Mouse (Mus musculus) heart, embryonic 12.5 days (tissue): ENCODE measurements around the gene Bod1l. TPM values are rescaled to one million over a fixed set of nuclear protein-coding genes. Genes with fewer than 3 reads are reported as not detected.

ENCODE experiments used
- ATAC-seq: fragments of 200-750 bp; cut with Nextera tagmentation; 2 replicates; pipeline ENCODE4 v1.8.0; 2017; ENCODE audit warnings: moderate TSS enrichment, moderate library complexity; ENCODE audit not compliant: insufficient number of reproducible peaks, low FRiP score
- H3K27ac ChIP-seq: fragments of 300-500 bp; sonication (generic); 2 replicates; pipeline ENCODE4 v1.5.1; 2016; ENCODE audit warnings: mild to moderate bottlenecking, moderate library complexity; ENCODE audit not compliant: poor library complexity, severe bottlenecking
- H3K27me3 ChIP-seq: fragments of 300-500 bp; sonication (generic); replicated peaks from 2 replicates; pipeline ENCODE4 v1.6.1; 2016; ENCODE audit warnings: mild to moderate bottlenecking, moderate library complexity
- H3K36me3 ChIP-seq: fragments of 300-500 bp; sonication (generic); 2 replicates; pipeline ENCODE4 v1.6.1; 2016; ENCODE audit warnings: mild to moderate bottlenecking, moderate library complexity
- H3K4me1 ChIP-seq: fragments of 300-500 bp; sonication (generic); replicated peaks from 2 replicates; pipeline ENCODE4 v1.6.1; 2016; ENCODE audit warnings: mild to moderate bottlenecking
- H3K4me2 ChIP-seq: fragments of 300-500 bp; sonication (generic); 2 replicates; pipeline ENCODE4 v1.6.1; 2016; ENCODE audit warnings: mild to moderate bottlenecking, moderate library complexity
- H3K4me3 ChIP-seq: fragments of 300-500 bp; sonication (generic); 2 replicates; pipeline ENCODE4 v1.5.1; 2016; ENCODE audit warnings: mild to moderate bottlenecking
- H3K9ac ChIP-seq: fragments of 300-500 bp; sonication (generic); 2 replicates; pipeline ENCODE4 v1.6.1; 2016; ENCODE audit warnings: mild to moderate bottlenecking, moderate library complexity
- H3K9me3 ChIP-seq: fragments of 300-500 bp; sonication (generic); replicated peaks from 2 replicates; pipeline ENCODE4 v1.6.1; 2016; ENCODE audit warnings: mild to moderate bottlenecking, moderate library complexity
- WGBS: fragments of 180-500 bp; shearing (Covaris S2); methylation state at CpG from one replicate; pipeline ENCODE4 v1.1.7; 2016; 5-methylcytosine and 5-hydroxymethylcytosine counted together
- polyA plus RNA-seq: library from polyadenylated mRNA; unstranded; fragments of >200 nt; fragmentation: Nextera tagmentation; extraction: Ambion mirVana; gene quantifications from 2 replicates; pipeline ENCODE4 v1.2.1, GENCODE M21; 2016

Bod1l gene
- polyA plus RNA-seq, 1 experiment from 2014 or later: 17.4 TPM

DNA sequence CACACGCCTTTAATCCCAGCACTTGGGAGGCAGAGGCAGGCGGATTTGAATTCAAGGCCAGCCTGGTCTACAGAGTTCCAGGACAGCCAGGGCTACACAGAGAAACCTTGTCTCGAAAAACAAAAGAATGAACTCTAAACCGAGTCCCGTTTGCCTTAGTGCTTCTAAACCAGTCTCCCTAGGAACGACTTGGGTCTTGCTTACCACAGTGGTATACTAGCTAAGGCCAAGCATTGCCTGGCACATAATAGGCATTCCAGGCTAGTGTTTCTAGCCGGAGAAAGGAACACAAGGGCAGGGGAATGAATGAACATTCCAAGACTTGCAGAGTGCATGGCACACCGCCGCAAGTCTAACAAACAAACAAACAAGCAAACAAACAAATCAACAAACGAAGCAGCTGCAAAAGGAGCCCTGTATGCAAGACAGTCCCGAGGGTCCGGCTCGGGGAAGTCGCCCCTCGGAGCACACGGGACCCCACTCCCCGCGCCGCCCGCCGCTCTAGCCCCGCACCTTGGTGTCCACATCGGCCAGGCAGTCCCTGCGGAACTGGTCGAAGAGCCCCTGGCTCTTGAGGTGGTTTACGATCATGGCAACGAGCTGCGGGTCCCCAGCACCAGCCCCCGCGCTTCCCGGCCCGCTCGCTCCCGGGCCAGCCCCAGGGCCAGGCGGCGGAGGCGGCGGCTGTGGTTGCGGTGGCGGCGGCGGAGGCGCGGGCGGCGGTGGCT is 532 bp downstream of the Bod1l start:
- Histone ChIP-seq H3K36me3 (peaks cover 3% of the 10 kb centered on the region; the same call in 1 of the 2 replicates), H3K4me2 (peak overlapping the region; percentile 91), H3K4me3 (peak overlapping the region; percentile 92), H3K4me1 (peaks cover 18% of the 10 kb centered on the region), H3K9me3 (no peaks in the 10 kb centered on the region), H3K27me3 (no peaks in the 10 kb centered on the region), H3K27ac (peak overlapping the region; percentile 26; the same call in 1 of the 2 replicates), H3K9ac (peak overlapping the region; percentile 95)
- WGBS: under 1% methylated on average over 37 of the region's 46 CpGs
- no peak; the same call in 1 of the 2 replicates for ATAC-seq

DNA sequence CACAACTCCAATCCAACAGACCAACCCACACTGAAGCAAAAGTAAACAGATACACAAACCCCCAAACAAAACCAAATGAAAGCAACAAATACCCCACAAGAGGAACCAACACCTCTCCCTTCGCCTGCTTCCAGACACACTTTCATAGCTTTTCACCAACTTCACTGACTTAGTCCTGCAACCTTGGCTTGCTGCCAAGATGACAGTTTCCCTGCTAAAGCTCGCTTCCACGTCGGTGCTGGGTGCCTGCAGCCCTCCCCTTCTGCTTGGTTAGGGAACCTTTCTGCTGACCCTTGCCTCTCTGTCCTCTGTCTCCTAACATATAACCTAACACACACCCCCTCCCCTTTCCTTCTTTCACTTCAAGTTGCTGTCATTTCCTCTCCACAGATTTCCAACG is 1.4 kb downstream of the Bod1l start:
- peaks cover 3% of the 10 kb centered on the region; the same call in 1 of the 2 replicates for H3K36me3 ChIP-seq
- H3K4me2 ChIP-seq: peak overlapping the region; percentile 91
- ATAC-seq: no peak
- WGBS: 7% methylated on average over 5 of the region's 5 CpGs
- H3K9ac ChIP-seq: peak overlapping the region; percentile 95
- no peak overlapping the region for H3K27ac ChIP-seq
- H3K27me3 ChIP-seq: no peaks in the 10 kb centered on the region
- H3K4me3 ChIP-seq: peak overlapping the region; percentile 92
- peaks cover 18% of the 10 kb centered on the region for H3K4me1 ChIP-seq
- H3K9me3 ChIP-seq: no peaks in the 10 kb centered on the region

DNA sequence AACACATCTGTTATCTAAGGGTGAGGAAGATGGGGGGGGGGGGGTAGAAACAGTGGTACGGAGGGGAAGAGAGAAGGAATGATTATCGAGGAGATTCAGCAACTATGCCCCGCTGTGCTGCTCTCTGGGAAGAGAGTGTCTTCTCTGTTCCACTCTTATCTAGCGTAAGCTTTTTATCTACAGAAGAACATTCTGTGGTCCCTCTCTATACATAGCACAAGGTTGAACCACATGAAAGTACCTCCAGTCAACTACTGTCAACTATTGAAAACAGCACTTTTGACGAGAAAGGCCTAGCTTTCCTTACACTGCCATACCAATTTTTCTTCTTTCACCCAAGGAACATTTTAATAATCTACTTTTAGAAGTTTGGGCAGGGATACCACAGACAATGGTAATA is 2.4 kb downstream of the Bod1l start:
- H3K27me3 ChIP-seq: no peaks in the 10 kb centered on the region
- no peak overlapping the region for H3K4me3 ChIP-seq
- H3K9ac ChIP-seq: no peak overlapping the region
- H3K4me1 ChIP-seq: peaks cover 18% of the 10 kb centered on the region
- no peak overlapping the region for H3K4me2 ChIP-seq
- WGBS: 79% methylated on average over 5 of the region's 5 CpGs
- peaks cover 3% of the 10 kb centered on the region; the same call in 1 of the 2 replicates for H3K36me3 ChIP-seq
- no peak overlapping the region for H3K27ac ChIP-seq
- ATAC-seq: no peak
- H3K9me3 ChIP-seq: no peaks in the 10 kb centered on the region

DNA sequence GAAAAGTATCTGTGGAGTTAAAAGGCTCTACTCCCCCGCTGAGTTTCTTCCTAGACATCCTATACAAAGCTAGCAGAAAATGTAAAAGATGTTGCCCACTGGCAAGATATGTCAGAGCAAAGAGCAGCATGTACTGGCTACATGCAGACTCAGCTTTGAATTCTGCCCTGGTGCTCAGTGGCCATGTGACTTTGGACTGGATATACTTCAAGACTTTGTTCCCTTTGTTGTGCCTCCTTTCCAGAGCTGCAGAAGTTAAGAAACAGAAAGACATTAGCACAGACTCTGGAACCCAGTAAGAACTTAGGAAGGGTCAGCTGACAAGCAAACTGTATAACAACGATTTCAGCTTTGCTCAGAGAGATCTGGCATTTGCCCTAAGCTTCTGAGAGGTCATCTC is 14.0 kb downstream of the Bod1l start:
- Histone ChIP-seq H3K27ac (no peak overlapping the region), H3K4me1 (no peaks in the 10 kb centered on the region), H3K9ac (no peak overlapping the region), H3K4me2 (no peak overlapping the region), H3K27me3 (no peaks in the 10 kb centered on the region), H3K4me3 (no peak overlapping the region), H3K36me3 (peaks cover 74% of the 10 kb centered on the region), H3K9me3 (no peaks in the 10 kb centered on the region)
- no peak for ATAC-seq
- 93% methylated on average over 2 of the region's 2 CpGs for WGBS

DNA sequence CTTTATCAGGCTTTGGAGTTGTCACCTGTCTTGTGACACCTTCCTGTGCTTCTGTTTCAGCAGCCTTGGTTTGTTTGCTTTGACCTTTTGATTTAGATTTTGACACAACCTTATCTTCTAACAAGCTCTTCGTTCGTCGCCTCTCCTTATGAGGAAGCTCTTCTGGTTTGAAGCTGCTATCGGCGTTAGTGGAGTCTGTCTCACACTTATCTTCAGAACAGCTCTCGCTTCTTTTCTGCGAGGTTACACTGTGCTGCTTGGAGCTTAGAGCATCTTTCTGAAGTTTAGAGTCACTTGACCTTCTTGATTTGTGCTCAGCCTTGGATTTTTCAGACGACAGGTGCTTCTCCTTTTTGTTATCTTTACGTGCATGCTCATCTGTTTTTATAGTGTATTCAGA is 23.0 kb downstream of the Bod1l start:
- ATAC-seq: no peak
- Histone ChIP-seq H3K9ac (no peak overlapping the region), H3K4me3 (no peak overlapping the region), H3K4me1 (peaks cover 6% of the 10 kb centered on the region; the same call in 1 of the 2 replicates), H3K27ac (no peak overlapping the region), H3K4me2 (no peak overlapping the region), H3K9me3 (no peaks in the 10 kb centered on the region), H3K36me3 (peaks cover 82% of the 10 kb centered on the region), H3K27me3 (no peaks in the 10 kb centered on the region)
- 42% methylated on average over 9 of the region's 9 CpGs for WGBS

DNA sequence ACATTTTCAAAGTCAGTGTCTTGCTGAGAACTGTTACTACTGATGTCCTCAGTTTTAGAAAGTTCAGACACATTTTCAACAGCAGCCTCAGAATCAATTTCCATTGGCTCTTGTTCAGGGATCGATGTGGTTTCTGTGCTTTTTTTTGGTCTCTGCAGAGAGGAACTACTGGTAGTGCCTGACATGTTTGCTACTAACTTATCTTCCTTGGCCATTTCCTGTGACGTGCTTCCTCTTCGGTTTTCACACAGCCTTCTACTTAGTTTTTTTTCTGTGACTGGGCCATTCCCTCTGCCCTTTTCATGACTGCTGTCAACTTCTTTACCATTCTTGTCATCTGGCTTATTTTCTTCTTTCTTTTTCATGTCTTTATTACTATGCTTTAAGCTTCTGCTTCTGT is 23.6 kb downstream of the Bod1l start:
- H3K36me3 ChIP-seq: peaks cover 82% of the 10 kb centered on the region
- H3K4me3 ChIP-seq: no peak overlapping the region
- no peak overlapping the region for H3K9ac ChIP-seq
- no peak for ATAC-seq
- H3K4me2 ChIP-seq: no peak overlapping the region
- H3K9me3 ChIP-seq: no peaks in the 10 kb centered on the region
- no peak overlapping the region for H3K27ac ChIP-seq
- WGBS: 49% methylated on average over 3 of the region's 3 CpGs
- H3K27me3 ChIP-seq: no peaks in the 10 kb centered on the region
- H3K4me1 ChIP-seq: peaks cover 6% of the 10 kb centered on the region; the same call in 1 of the 2 replicates

DNA sequence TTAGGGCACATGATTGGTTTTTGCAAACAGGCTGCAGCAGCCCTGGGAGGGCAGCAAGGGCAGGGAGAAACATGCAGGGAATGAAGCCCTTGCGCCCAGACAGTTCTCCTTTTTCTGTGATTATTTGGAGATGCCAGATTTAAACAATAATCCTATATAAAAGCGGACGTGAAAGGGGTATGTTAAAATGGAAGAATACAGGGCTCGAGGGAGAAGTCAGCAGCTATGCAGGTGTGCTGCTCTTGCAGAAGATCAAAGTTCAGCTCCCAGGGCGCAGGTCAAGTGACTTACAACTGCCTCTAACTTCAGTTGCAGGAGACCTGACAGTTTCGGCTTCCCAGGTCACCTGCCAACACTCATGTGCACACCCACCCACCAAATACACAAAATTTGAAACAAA is 31.6 kb downstream of the Bod1l start:
- peaks cover 59% of the 10 kb centered on the region for H3K36me3 ChIP-seq
- no peak overlapping the region for H3K4me3 ChIP-seq
- no peaks in the 10 kb centered on the region for H3K27me3 ChIP-seq
- no peaks in the 10 kb centered on the region for H3K4me1 ChIP-seq
- WGBS: 89% methylated on average over 6 of the region's 6 CpGs
- H3K27ac ChIP-seq: no peak overlapping the region
- no peaks in the 10 kb centered on the region for H3K9me3 ChIP-seq
- no peak overlapping the region for H3K9ac ChIP-seq
- ATAC-seq: no peak
- H3K4me2 ChIP-seq: no peak overlapping the region

DNA sequence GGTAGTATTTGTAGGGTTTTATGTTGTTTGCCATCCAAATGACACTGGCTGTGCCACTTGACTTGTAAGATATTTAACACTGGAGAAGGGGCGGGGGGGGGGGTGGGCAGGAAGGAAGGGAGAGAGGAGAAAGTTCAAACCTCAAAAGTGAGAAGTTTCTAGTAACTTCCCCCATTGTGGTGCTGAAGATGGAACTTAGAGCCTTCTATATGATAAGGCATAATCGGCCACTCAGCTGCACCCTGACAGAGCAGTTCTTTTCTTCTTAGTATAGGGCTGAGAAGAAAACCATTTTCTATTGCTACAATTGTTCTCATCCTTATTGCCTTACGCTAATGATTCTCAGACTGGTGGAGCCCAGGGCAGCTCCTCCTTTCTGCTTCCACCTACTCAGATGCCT is 32.8 kb downstream of the Bod1l start:
- whole genome bisulfite sequencing: 79% methylated on average over 3 of the region's 3 CpGs
- Histone ChIP-seq H3K4me3 (no peak overlapping the region), H3K4me2 (no peak overlapping the region)

DNA sequence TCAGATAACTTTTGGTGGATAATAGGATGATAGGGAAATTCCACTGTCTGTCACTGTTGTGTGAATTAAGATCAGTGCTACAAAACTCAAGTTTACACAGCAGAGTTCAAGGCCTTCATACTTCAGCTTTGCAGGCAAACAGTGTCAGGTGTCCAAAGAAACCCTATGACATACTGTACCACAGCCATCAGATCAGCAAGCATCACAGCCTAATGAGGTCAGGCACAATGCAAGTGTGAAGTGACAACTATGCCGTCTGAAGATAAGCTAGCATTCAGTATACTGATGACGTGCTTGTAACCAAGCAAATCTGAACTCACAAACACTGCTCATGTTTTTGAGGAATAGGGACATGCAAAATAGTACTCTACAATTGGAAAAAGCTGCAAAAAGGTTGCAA is 36.7 kb downstream of the Bod1l start:
- no peak for ATAC-seq
- no peak overlapping the region for H3K4me3 ChIP-seq
- H3K27me3 ChIP-seq: no peaks in the 10 kb centered on the region
- WGBS: 37% methylated on average over 2 of the region's 2 CpGs
- H3K4me1 ChIP-seq: no peaks in the 10 kb centered on the region; the same call in 1 of the 2 replicates
- H3K9me3 ChIP-seq: no peaks in the 10 kb centered on the region
- H3K9ac ChIP-seq: no peak overlapping the region
- peaks cover 52% of the 10 kb centered on the region for H3K36me3 ChIP-seq
- no peak overlapping the region for H3K4me2 ChIP-seq
- no peak overlapping the region for H3K27ac ChIP-seq

More for the DNA sequence above, 32.8 kb downstream of the Bod1l start:
- H3K9ac ChIP-seq: no peak overlapping the region
- no peaks in the 10 kb centered on the region; the same call in 1 of the 2 replicates for H3K4me1 ChIP-seq
- H3K36me3 ChIP-seq: peaks cover 53% of the 10 kb centered on the region
- no peak for ATAC-seq
- no peak overlapping the region for H3K27ac ChIP-seq
- H3K9me3 ChIP-seq: no peaks in the 10 kb centered on the region
- H3K27me3 ChIP-seq: no peaks in the 10 kb centered on the region

DNA sequence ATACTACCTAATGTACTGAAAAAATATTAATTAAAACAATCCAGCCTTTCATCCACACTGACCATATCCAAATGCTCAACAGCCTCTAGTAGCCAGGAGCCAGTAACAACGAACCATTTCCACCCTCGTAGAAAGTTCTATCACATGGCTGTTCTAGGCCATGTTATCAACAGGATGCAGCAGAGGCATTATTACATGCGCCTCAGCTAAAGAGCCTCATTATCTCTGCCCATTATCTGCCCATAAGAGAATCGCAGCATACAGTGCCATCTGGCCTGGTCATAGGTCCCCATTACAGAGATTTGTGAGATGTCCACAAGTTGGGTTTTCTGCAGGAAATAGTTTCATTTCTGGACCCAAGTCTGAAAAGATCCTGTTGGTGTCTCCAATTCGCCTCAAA is 37.9 kb downstream of the Bod1l start:
- Histone ChIP-seq H3K27me3 (no peaks in the 10 kb centered on the region), H3K9me3 (no peaks in the 10 kb centered on the region), H3K4me2 (no peak overlapping the region), H3K36me3 (peaks cover 41% of the 10 kb centered on the region), H3K4me1 (no peaks in the 10 kb centered on the region; the same call in 1 of the 2 replicates), H3K27ac (no peak overlapping the region), H3K4me3 (no peak overlapping the region), H3K9ac (no peak overlapping the region)
- 59% methylated on average over 5 of the region's 5 CpGs for WGBS
- ATAC-seq: no peak

DNA sequence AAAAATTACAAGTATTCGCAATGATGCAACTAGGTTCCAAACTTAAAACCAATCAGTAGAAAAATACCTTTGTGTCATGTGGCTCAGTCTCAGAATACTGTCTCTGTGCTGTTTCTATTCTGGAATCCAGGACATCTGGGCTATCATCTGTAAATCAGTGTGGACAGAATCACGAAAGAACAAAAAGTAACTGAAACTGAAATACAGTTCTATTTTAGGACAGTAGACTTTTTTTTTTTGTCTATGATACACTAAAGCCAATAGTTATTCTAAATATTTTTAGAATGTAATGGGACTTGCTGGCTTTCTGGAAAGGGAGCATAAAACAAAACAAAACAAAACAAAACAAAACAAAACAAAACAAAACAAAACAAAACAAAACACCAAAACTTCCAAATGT is 39.0 kb downstream of the Bod1l start:
- Histone ChIP-seq H3K9ac (no peak overlapping the region), H3K4me2 (no peak overlapping the region), H3K9me3 (no peaks in the 10 kb centered on the region), H3K36me3 (peaks cover 45% of the 10 kb centered on the region), H3K27me3 (no peaks in the 10 kb centered on the region), H3K4me3 (no peak overlapping the region), H3K27ac (no peak overlapping the region), H3K4me1 (no peaks in the 10 kb centered on the region; the same call in 1 of the 2 replicates)
- WGBS: 87% methylated on average over 2 of the region's 2 CpGs
- ATAC-seq: no peak

DNA sequence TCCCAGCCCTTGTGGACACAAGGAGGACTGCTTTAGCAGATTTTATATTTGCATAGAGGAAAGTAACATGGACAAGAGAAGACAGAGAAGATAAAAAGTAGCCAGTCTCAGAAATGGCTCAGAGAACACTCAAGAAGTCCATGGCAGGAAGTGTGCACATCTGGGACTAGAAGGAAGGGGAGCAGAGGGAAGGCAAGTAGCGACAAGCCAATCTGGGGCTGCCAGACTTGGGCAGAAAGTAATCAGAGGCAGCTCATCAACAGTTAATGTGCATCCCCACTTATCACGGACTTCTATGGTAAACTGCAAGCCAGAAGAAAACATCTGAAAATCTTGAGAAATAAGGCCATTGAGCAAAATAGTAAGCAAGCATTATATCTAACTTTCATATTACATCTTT is 39.5 kb downstream of the Bod1l start:
- H3K36me3 ChIP-seq: peaks cover 48% of the 10 kb centered on the region
- H3K27me3 ChIP-seq: no peaks in the 10 kb centered on the region
- no peak overlapping the region for H3K9ac ChIP-seq
- no peak overlapping the region for H3K4me3 ChIP-seq
- no peaks in the 10 kb centered on the region; the same call in 1 of the 2 replicates for H3K4me1 ChIP-seq
- ATAC-seq: no peak
- H3K4me2 ChIP-seq: no peak overlapping the region
- no peaks in the 10 kb centered on the region for H3K9me3 ChIP-seq
- WGBS: 81% methylated on average over 2 of the region's 2 CpGs
- no peak overlapping the region for H3K27ac ChIP-seq
